Mouse (Mus musculus) spleen, embryonic (tissue): ENCODE data around the gene Hs6st3.

Experiments
- CTCF ChIA-PET: fragments of 350-600 bp; sonication (Branson Sonifier 250); formaldehyde crosslinking; loops from one replicate; lab custom pipeline; 2022; lab: Charles Lee

Gene Hs6st3

GRCm38 (mm10) chr14:119781111-119781510 lies 643.0 kb downstream of the Hs6st3 start:
- CTCF ChIA-PET: no interaction called here

GRCm38 (mm10) chr14:119789457-119789856 lies 651.3 kb downstream of the Hs6st3 start:
- CTCF ChIA-PET: no interaction called here

- CTCF ChIA-PET: no interaction called here
Observed at GRCm38 (mm10) chr14:119797172-119797850, 659.2 kb downstream of the Hs6st3 start.

GRCm38 (mm10) chr14:119798561-119798960 lies 660.4 kb downstream of the Hs6st3 start:
- CTCF ChIA-PET: no interaction called here

- CTCF ChIA-PET: no interaction called here
Observed at GRCm38 (mm10) chr14:119800856-119801255, 662.7 kb downstream of the Hs6st3 start.

GRCm38 (mm10) chr14:119813898-119814297 lies 675.8 kb downstream of the Hs6st3 start:
- CTCF ChIA-PET: no interaction called here

GRCm38 (mm10) chr14:119815616-119816015 lies 677.5 kb downstream of the Hs6st3 start:
- CTCF ChIA-PET: no interaction called here

- CTCF ChIA-PET: no interaction called here
Observed at GRCm38 (mm10) chr14:119820562-119820961, 682.4 kb downstream of the Hs6st3 start.

- CTCF ChIA-PET: no interaction called here
Observed at GRCm38 (mm10) chr14:119831165-119832011, 693.2 kb downstream of the Hs6st3 start.

GRCm38 (mm10) chr14:119832012-119832325 lies 693.8 kb downstream of the Hs6st3 start:
- CTCF ChIA-PET: no interaction called here

- CTCF ChIA-PET: no interaction called here
Observed at GRCm38 (mm10) chr14:119832940-119833339, 694.8 kb downstream of the Hs6st3 start.

- CTCF ChIA-PET: no interaction called here
Observed at GRCm38 (mm10) chr14:119834008-119834700, 696.0 kb downstream of the Hs6st3 start.

GRCm38 (mm10) chr14:119836051-119836450 lies 697.9 kb downstream of the Hs6st3 start:
- CTCF ChIA-PET: no interaction called here

GRCm38 (mm10) chr14:119847540-119847939 lies 709.4 kb downstream of the Hs6st3 start:
- CTCF ChIA-PET: no interaction called here

- CTCF ChIA-PET: no interaction called here
Observed at GRCm38 (mm10) chr14:119848759-119849298, 710.7 kb downstream of the Hs6st3 start.

GRCm38 (mm10) chr14:119849338-119849737 lies 711.2 kb downstream of the Hs6st3 start:
- CTCF ChIA-PET: no interaction called here

GRCm38 (mm10) chr14:119852139-119852538 lies 714.0 kb downstream of the Hs6st3 start:
- CTCF ChIA-PET: no interaction called here

GRCm38 (mm10) chr14:119857338-119858291 lies 719.5 kb downstream of the Hs6st3 start:
- CTCF ChIA-PET: no interaction called here

- CTCF ChIA-PET: no interaction called here
Observed at GRCm38 (mm10) chr14:119873617-119874016, 735.5 kb downstream of the Hs6st3 start.

GRCm38 (mm10) chr14:119892922-119893321 lies 754.8 kb downstream of the Hs6st3 start:
- CTCF ChIA-PET: no interaction called here

- CTCF ChIA-PET: no interaction called here
Observed at GRCm38 (mm10) chr14:119895097-119895496, 757.0 kb downstream of the Hs6st3 start.
